Mouse (Mus musculus) kidney, postnatal 4 days (tissue): ENCODE measurements at regions not wholly inside any gene's neighbourhood (a gene's known extent, or its start where the extent isn't known, plus 50 kb on each side); places are given as distances from the start of the nearest gene placed in this dataset.

Experiments used
- DNase-seq, 2 experiments: peaks; one replicate each; pipeline ENCODE4 v3.0.0; 2021; ENCODE audit warnings: mixed read lengths in 2 of 2

DNA sequence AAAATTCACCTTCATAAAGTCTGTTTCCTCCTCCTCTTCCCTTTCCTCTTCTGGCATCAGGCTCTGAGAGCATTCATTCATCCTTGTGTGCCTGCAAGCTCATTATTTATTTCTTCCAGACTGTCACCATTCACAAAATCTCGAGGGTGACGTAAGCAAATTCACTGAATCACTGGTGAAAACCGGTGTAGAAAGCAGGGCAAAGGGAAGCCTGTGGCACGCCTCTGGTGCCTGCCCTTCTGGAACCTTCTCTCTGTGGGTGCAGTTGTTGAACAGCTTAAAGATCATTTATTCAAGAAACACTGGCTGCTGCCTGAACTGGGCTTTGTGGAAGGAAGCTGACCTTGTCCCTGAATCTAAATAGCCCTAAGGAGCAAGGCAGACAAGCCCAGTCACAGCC is 177.0 kb downstream of the Slc38a4 start:
- DNase-seq, result no peak

DNA sequence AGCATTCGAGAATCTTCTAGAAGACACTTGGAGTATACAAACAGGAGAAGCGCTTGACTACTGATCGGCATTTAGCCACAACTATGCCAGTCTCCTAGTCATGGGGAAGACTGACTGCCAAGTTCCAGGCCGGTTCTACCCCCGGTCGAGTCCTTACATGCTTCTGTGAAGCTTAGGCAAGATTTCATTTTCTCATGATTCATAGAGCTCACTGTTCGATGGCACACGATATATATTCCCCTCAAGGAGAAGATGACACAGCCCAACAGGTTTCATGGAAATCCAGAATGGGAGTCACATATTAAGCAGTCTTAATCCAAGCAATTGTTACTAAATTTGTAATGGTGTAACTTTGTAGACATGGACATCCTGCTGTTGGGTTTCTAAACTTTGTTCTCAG is 177.8 kb downstream of the Slc38a4 start:
- DNase-seq, result no peak

DNA sequence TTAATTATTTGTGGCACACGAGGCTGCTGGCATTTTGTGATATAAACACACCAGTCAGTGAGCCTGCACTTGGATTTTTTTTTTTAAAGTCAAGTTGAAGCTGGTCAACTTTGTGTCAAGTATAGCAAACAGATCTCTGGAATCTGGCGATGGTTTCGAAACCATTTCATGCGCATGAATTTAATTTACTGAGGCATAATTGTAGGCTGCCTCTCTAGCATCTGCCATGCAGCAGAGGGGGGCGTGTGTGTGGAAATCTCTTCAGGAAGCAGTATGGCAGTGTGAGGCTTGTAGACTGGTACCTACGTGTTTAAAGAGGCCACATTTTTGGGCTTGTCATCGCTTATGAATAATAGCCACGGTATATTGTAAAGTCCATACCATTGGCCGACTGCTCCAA is 177.7 kb upstream of the Slc38a2 start:
- no peak for DNase-seq

DNA sequence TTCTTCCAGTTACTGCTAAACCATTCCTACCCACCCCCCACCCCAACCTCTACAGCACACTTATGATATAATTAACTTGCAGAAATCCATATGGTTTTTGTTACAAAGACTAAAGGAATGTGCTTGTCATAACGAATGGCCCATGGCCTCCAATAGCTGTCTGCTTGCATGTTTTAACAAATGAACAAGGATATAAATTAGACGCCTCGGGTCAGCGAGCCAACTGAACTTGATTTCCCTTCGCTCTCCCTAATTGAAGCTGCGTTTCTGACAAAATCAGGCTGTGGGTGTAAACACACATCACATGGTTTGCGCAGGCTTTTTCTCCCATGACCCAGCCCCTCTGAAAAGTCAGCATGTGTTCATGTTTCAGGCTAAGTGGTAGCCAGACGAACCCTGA is 174.6 kb upstream of the Slc38a2 start:
- DNase-seq, result peak; percentile 67 to 79

DNA sequence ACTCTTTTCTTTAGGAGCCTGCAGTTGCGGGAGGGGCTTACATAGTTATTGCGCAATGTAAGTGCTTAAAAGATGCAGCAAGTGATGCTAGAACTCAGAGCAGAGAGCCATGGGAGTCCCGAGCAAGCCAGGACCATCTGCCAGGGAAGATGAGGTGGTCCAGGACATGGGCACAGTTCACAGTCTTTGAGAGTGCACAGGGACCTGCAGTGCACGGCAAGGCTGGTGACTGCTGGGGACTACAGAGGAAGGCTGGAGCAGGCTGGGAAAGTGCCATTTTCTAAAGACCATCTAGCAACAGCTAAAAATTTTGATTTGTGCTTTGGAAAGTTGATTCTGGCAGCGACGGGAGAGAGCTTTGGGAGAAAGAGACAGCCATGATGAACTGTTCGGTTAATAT is 174.0 kb upstream of the Slc38a2 start:
- peak; percentile 48 to 67 for DNase-seq

DNA sequence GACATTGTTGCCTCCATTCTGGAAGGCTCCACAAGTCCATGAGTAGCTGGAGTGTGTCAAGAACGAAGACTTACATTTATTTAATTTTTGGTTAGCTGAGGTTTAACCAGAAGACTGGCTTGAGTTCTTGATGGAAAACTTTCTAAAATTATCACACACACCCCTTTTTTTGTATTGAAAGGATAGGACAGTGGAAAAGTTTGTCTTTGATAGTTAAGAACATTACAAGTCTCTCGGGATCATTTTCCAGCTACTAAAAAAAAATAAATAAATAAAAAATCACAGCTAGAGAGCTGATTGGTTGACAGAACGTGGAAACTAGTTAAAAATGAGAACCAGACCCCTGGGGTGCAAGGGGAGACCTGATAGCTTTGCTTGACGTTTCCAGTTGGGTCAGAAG is 173.6 kb upstream of the Slc38a2 start:
- DNase-seq, result no peak

DNA sequence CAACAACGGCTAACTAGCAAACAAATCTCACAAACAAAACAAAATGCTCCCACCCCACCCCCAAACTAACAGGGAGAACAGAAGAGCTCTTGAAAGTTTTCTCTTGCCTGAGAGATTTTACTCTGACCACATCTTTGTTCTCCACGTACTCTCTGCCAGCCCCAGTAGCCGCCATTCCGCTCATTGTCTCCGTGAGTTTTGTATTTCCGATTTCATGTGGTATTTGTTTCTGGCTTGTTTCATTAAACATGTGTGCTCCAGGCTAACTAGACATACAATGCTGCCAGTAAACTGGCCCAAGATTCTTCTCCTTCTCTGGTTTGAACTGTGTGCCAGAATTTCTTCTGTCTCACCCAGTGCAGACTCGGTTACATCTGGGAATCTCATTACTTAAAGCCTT is 168.2 kb upstream of the Slc38a2 start:
- DNase-seq, result no peak

DNA sequence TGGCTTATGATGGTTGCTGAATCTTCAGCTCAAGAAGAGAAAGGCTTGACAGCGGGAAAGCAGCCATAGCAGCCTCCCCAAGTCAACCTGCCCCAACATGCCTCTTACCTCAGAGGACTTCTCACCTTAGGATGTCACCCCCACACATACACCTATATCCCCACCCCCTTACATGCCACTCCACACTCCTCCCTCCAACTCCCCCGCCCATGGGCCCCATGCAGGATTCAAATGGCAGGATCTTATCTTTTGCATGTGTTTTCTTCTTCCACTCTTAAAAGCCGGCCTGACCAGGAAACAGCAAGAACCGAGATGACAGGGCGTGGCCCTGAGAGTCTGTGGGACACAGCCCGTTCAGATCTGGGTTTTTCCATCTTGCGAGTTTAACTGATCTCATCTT is 166.4 kb upstream of the Slc38a2 start:
- DNase-seq, result no peak

DNA sequence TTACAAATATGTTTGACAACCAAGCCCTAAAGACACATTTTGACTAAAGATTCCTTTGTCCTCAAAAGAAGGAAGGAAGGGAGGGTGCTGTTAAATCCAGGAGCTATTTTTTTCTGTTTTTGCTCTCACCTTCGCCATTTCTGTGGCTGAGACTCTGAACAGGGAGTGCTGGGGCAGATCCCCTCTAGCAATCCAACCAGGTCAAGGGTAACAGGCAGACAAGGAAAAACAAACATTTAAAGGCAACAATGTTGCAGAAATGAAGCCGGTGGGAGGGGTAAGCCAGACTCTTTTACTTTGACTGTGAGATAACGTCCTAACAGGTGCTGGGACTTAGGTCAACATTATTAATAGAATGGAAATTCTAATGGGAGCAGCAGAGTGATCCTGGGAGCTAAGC is 158.2 kb upstream of the Slc38a2 start:
- no peak for DNase-seq

DNA sequence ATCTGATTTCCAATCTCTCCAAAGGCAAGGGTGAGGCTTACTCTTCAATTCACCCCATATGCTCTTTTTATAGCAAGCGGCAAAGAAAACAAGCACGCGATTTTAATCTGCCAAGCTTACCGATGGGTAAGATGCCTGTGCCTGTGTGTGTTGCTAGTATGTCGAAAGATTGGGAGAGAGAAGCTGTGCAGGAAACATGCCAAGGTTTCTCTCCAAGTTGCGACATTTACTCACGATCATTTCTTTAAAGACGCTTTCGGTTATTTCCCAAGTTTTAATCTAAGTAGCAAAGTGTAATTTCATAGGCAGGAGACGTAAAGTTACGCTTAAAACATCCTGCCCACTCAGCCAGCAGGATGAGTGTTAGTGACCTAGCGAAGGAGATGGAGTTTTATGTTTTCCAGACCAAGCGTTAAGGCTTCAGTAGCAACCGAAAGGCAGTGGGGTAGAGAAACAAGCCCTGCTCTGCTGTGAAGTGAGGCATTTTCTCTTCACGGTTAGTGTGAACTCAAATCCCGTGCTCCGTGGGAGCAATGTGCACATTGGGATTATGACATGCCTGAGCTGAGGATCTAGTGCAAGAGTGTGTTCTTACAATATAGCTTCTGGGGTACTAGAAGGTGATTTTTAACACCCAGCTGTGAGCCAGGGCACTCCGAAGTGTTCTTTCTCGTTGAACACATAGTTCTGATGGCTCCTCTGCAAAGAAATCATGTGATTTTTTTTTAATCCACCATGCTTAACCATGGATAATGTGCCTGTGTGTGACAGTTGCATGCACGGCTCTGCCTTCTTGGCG is 152.6 kb upstream of the Slc38a2 start:
- DNase-seq, result no peak

DNA sequence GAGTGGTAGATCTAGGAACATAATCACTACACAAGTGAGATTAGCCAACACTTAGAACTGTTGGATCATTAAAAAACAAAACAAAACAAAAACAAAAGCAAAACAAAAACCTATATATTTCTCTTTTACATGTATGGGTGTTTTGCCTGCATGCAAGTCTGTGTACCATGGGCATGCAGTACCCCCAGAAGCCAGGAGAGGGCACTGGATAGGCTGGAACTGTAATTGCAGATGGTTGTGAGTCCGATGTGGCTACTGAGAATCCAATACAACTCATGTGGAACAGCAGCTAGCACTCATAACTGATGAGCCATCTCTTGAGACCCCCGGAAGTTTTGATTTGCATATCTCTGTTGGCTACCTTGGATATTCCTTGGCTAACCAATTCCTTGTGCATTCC is 148.6 kb upstream of the Slc38a2 start:
- peak; percentile 65 to 66 for DNase-seq

DNA sequence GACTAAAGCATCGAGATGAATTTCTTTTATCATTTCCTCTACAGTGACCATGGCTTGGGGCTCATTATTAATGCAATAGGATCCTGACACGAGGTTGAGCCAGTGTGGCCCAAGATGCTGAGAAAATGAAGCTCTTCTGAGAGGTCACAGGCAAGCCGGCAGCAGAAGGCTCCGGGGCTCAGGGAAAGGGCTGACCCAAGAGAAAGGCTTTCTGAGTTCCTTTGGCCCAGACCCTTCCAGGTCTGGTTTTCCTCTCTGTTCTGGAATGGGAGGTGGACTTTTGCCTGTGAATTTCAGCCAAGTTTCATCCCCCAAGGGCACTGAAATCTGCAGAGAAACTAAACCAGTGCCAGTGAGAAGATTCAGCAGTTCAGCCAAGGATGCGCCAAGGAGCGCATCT is 145.7 kb upstream of the Slc38a2 start:
- no peak for DNase-seq

DNA sequence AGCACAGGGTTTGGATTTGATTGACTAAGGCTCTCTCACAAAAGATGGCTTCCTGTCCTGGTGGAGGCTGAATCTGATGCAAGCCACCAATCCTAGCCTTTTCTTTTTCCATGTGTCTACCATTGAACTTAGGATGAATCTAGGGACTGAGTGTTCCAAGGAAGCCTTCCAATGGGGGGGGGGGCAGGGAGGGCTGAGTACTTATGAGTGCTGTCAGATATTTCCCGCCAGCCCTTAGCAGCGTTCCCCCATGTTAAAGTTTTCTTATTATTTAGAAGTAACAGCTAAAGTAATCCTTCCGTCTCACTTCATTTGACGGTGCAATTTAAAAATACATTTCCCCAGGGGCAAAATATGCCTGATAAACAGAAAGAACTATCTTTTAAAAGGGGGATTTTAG is 144.8 kb upstream of the Slc38a2 start:
- DNase-seq, result no peak

DNA sequence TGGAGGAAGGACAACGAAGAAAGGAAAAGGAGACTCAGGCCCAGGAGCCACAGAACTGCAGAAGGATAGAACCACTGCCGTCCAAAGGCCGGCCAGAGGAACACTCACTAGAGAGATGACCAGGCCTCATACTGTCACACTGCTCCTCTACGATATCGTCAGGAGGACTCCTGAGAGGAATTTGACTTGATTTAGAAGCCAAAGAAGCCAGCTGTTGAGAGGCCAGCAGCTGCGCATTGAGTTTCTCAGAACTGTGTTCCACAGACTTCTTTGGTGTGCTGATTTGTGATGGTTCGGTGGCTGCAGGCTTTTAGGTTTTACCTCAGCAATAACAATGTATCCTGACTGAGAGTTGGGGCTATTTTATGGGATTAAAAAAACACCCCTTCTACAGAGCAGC is 144.1 kb upstream of the Slc38a2 start:
- peak in 1 of 2 experiments; percentile 25 for DNase-seq

DNA sequence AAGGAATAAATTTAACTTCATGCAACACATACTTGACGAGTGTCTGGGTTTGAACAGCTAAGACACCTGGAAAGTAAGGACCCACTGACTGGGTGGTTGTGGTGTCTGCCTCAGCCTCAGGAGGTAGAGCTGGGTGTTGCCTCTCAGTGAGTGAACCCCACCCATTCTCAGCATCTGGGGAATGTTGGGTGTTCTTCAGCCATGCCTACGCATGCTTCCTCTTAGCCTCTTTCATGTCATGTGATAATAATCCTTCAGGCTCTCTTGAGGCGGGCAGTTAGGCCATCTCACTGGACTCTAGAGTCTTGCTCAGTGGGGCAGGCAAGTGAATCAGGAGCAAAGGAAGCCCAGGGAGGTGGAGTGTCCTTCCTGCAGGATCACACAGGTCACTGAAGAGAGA is 143.4 kb upstream of the Slc38a2 start:
- DNase-seq, result no peak

DNA sequence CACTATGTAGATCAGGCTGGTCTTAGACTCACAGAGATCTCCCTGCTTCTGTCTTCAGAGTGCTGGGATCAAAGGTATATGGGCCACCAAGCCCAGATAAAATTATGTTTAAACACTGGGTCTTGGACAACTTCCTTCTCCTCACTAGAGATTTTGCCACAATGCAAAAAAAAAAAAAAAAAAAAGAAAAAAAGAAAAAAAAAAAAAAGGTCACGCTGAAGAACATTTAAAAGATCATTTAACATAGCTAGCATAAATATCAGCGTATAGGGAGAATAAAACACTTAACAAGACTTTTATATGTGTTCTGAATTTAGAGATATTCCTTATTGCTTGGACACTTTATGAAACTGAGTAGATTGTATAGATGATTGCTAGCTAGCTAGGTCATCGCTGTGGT is 137.1 kb upstream of the Slc38a2 start:
- DNase-seq, result no peak

DNA sequence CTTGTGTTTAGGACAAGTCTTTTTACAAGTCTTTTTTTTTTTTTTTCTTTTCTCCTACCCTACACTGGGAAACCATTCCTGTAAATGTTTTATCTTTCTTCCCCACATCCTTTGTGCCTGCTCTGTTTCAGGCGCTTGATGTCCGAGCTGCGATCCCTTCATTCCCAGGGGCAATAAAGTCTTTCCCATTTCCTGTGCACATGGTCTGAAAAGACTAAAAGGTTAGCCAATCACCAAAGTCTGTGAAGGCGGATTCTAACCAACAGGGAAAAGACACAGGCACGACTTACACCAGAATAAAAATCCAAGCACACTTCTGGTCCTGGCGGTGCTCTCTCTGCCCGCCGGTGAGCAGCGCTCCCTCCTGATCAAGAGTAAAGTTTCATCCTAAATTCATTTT is 135.3 kb upstream of the Slc38a2 start:
- no peak for DNase-seq

DNA sequence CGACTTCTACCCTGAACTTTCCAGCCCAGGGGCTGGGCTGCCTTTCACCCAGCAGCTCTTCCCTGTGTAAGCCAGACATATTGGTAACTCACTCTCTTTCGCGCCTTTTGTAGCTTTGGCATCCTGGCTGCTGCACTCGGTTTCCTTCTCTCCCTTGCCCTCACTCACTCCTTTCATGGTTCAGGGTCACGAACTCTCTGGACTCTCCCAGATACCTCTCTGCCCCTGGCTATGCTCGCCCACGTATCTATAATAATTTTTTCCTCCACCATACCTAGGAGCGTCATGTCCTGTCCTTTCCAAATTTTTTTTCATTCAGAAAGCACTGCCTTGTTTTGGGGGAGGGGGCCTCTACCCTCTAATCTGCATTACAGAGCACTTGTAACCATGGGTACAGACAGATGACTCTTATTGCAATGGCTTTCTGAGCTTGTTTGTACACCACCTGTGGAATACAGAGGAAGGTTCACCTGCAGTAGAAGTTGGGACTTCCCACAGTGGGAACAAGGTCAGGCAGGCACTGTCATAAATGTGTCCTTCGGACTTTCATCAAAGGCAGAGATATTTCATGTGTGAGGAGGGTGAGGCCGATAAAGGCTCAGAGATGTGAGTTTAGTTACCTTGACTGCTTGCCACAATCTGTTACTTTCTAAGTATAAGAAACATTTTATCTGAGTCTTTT is 134.8 kb upstream of the Slc38a2 start:
- DNase-seq, result no peak

DNA sequence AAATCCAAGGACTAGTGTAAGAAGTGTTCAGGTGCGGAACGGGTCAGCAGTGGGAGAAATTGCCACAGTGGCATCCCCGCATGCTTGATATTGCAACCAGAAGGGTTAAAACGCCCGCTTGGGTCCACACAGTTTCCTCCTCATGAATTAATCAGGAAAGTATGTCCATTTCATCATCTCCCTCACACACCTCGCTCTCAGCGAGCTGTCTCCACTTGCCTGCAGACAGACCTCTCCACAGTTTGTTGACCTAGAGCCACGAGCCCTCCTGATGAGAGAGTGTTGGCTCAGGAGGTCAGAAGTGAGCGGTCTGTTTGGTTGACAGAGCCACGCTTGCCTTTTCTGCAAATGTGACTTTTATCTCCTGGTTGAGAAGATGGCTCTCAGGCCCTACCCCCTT is 132.9 kb upstream of the Slc38a2 start:
- DNase-seq, result no peak

DNA sequence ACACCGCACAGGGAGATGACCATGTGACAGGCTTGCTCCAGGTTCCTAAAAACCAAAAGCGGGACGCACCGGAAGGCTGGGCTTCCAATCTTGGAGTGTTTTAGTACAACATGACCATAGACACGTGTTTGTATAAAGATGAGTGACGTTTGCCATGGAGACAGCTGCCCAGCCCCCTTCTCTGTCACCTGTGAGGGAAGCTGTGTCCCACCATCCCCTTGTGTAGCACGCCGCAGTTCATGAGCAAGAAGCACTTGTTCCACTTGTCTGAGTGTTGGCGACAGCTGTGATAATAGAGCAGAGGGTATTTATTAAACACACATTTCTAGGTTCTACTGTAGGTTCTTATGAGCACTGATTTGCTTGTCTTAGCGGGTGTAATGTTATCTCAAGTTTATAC is 131.7 kb upstream of the Slc38a2 start:
- DNase-seq, result no peak

DNA sequence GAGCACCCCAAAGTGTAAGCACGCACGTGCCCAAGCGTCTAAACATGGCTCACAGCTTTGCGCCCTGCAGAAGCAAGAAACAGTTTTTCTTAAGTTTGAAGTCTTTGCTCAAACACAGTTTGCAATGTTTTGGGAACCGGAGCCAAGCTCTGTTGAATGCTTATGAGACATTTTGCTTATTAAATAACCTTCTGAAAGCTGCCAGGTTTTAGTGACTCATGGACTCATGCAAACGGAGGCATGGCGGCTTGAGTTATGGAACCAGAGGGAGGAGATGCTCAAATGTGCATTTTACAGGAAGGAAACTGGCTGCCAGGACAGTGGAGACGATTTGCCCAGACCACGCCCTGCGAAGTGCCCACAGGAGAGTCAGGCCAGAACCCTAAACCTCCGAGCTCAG is 131.0 kb upstream of the Slc38a2 start:
- no peak for DNase-seq

DNA sequence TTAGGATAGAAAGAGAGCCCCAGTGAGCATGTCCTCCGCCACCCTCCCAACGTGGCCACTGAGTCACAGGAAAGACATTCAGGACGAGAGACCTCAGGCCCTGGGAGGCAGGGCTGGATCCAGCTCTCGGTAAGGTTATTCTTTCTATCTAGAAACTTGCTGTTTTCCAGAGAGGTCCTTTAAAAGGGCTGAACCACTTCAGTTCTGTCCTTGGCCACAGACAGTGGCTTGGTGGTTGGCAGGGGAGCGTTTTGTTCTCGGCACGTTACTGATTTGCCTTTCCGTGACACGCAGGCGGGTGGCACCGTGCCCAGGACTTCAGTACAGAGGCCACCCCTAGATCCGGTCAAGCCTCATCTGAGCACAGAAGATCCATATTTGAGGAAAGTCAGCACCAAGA is 130.4 kb upstream of the Slc38a2 start:
- no peak for DNase-seq

DNA sequence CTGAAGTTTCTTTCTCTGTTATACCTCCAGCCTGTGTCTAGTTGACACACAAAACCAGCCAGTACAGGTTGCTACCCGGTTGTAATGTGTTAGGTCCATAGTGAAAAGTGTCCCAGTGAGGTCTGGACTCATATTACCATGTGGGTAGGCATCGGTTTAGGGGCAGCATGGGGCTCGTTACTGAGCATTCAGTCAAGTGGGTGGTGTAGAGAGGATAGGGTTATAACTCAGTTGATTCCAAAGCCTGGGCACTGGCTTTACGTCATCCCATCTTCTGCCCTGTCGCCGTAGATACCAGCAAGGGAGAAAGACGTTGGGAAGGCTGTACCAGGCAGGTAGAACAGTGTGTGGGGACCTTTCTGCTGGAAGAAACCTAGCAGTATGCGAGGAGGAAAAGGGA is 129.2 kb upstream of the Slc38a2 start:
- DNase-seq, result no peak

DNA sequence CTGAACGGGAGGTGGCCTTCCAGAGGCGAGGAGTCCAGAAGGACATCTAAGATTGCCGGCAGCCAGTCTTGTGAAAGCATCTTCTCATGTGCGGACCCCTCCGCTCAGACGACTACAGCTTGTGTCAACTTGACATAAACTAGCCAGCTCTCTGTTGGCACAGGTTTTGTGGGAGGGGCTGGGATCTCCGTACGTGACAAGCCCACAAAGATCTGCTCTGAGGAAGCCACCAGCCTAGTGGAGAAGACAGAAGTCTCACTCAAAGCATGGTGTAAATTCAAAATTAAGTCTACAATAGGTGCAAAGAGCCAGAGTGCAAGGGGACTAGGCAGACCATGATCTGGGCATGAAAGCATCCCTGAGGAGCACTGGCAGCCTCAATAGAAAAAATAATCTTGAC is 128.4 kb upstream of the Slc38a2 start:
- no peak for DNase-seq

DNA sequence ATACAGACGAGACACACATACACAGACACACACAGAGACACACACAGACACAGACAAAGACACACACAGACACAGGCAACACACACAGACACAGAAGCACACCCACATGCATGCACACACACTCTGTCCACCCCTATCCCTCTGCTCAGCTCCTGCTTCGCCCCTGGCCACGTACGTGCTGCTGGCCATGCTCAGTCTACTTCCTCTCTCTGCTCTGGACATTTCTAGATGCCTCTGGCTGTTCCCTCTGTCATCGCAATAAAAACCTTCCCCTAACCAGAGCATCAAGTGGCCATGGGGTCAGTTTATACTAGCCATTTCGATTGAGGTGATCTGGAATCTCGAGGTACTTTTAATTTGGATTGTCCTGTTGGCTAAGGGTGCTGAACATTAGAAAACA is 118.9 kb upstream of the Slc38a2 start:
- no peak for DNase-seq
